Comparison of ENCODE assay signal across 8 mouse cellular contexts in the genomic region with DNA sequence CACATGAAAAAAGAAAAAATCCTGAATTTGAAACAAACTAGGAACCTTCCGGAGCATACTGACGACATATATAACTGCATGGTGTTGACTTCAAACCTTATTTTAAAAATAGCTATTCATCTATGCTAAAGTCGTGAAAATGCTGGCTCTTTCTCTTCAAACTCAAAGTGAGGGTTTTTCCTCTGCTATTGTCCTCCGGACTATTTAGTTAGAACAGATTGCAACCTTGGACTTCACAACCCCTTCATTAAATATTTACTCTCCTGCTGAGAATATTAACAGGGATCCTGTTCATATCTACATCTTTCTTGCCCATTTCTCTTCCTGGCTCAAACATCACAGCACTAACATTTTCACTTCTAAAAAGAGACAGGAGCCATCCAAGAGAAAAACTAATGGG.
DNase-seq lines count a peak whose midpoint lies in the region; ATAC-seq and TF ChIP-seq lines count a peak whose summit lies in the region.

No protein-coding gene starts in this region.

- H3K36me3 ChIP-seq in erythroblast, embryonic 14.5 days (ENCODE audit: control insufficient read depth) = no peaks in the 10 kb centered on the region
- H3K36me3 ChIP-seq in neural tube, embryonic 11.5 days (ENCODE audit: control insufficient read depth, insufficient read depth, low read length) = no peaks in the 10 kb centered on the region
- no peaks in the 10 kb centered on the region for H3K36me3 ChIP-seq in limb, embryonic 14.5 days (ENCODE audit: control insufficient read depth, insufficient read depth, low read length)
- no peaks in the 10 kb centered on the region for H3K36me3 ChIP-seq in stomach, embryonic 14.5 days (ENCODE audit: control insufficient read depth, insufficient read depth, low read length)

- no peaks in the 10 kb centered on the region; the same call in 1 of the 2 replicates for H3K27me3 ChIP-seq in erythroblast, embryonic 14.5 days (ENCODE audit: control insufficient read depth)
- H3K27me3 ChIP-seq in neural tube, embryonic 11.5 days (ENCODE audit: control insufficient read depth, insufficient read depth, low read length) = 0 out of 2 replicates have a peak, but pooled peaks cover 2% of the 10 kb centered on the region
- H3K27me3 ChIP-seq in limb, embryonic 14.5 days (ENCODE audit: control insufficient read depth, insufficient read depth, low read length) = no peaks in the 10 kb centered on the region
- no peaks in the 10 kb centered on the region for H3K27me3 ChIP-seq in stomach, embryonic 14.5 days (ENCODE audit: control insufficient read depth, insufficient read depth, low read length)

- no peak for DNase-seq in neural tube, embryonic 11.5 days (ENCODE audit: low spot score)
- no peak for DNase-seq in neural tube, embryonic 10.5 days (ENCODE audit: extremely low spot score, low spot score)
- no peak for DNase-seq in limb, embryonic 14.5 days (ENCODE audit: low spot score)
- no peak for DNase-seq in left cerebral cortex, adult 9 months (ENCODE audit: low spot score in 2 of 2)

- peak overlapping the region; percentile 68 for H3K4me3 ChIP-seq in erythroblast, embryonic 14.5 days (replicated peaks)
- H3K4me3 ChIP-seq in neural tube, embryonic 11.5 days (ENCODE audit: low read depth, low read length) = peak overlapping the region; percentile 47
- peak overlapping the region; percentile 59 for H3K4me3 ChIP-seq in limb, embryonic 14.5 days (replicated peaks; ENCODE audit: low read length)
- H3K4me3 ChIP-seq in stomach, embryonic 14.5 days (ENCODE audit: low read depth, low read length) = peak overlapping the region; percentile 61

- no peak for TF ChIP-seq POLR2A in limb, embryonic 14.5 days (IDR thresholded peaks at IDR 0.05; ENCODE audit: borderline replicate concordance, extremely low read depth, insufficient read depth, insufficient read length)

- H3K4me1 ChIP-seq in erythroblast, embryonic 14.5 days (ENCODE audit: control insufficient read depth) = peaks cover 17% of the 10 kb centered on the region
- H3K4me1 ChIP-seq in neural tube, embryonic 11.5 days (ENCODE audit: control insufficient read depth, insufficient read depth, low read length) = no peaks in the 10 kb centered on the region
- H3K4me1 ChIP-seq in limb, embryonic 14.5 days (ENCODE audit: control insufficient read depth, insufficient read depth, low read length) = no peaks in the 10 kb centered on the region
- no peaks in the 10 kb centered on the region for H3K4me1 ChIP-seq in stomach, embryonic 14.5 days (ENCODE audit: control insufficient read depth, insufficient read depth, low read length)

- H3K9me3 ChIP-seq in erythroblast, embryonic 14.5 days (ENCODE audit: control insufficient read depth, low read length) = no peaks in the 10 kb centered on the region
- no peaks in the 10 kb centered on the region for H3K9me3 ChIP-seq in neural tube, embryonic 11.5 days (ENCODE audit: control insufficient read depth, low read length)
- H3K9me3 ChIP-seq in limb, embryonic 14.5 days (ENCODE audit: control insufficient read depth, low read length) = no peaks in the 10 kb centered on the region
- no peaks in the 10 kb centered on the region for H3K9me3 ChIP-seq in stomach, embryonic 14.5 days (ENCODE audit: control insufficient read depth, low read depth, low read length)

- peak overlapping the region; percentile 52; the same call in 1 of the 2 replicates for H3K9ac ChIP-seq in neural tube, embryonic 11.5 days (ENCODE audit: low read length)
- H3K9ac ChIP-seq in limb, embryonic 14.5 days (ENCODE audit: low read depth, low read length, severe bottlenecking) = peak overlapping the region; percentile 68
- peak overlapping the region; percentile 41; the same call in 1 of the 2 replicates for H3K9ac ChIP-seq in stomach, embryonic 14.5 days (replicated peaks; ENCODE audit: low read depth, low read length)

- no peak overlapping the region for H3K27ac ChIP-seq in neural tube, embryonic 11.5 days (ENCODE audit: low read depth, low read length)
- H3K27ac ChIP-seq in limb, embryonic 14.5 days (replicated peaks; ENCODE audit: low read depth, low read length) = no peak overlapping the region
- peak overlapping the region; percentile 87; the same call in 1 of the 2 replicates for H3K27ac ChIP-seq in stomach, embryonic 14.5 days (ENCODE audit: low read length)

- peak overlapping the region; percentile 54 for H3K4me2 ChIP-seq in neural tube, embryonic 11.5 days (ENCODE audit: low read depth)
- H3K4me2 ChIP-seq in limb, embryonic 14.5 days (replicated peaks; ENCODE audit: low read depth, low read length, severe bottlenecking) = peak overlapping the region; percentile 61
- peak overlapping the region; percentile 33 for H3K4me2 ChIP-seq in stomach, embryonic 14.5 days (replicated peaks; ENCODE audit: low read depth, low read length)

- no peak for ATAC-seq in erythroblast, adult 5-6 weeks (replicated peaks; ENCODE audit: low FRiP score, poor library complexity, severe bottlenecking)
- no peak for ATAC-seq in neural tube, embryonic 11.5 days (ENCODE audit: insufficient read depth, low FRiP score, low TSS enrichment)
- ATAC-seq in limb, embryonic 14.5 days (ENCODE audit: low FRiP score, low read depth) = no peak
- no peak for ATAC-seq in stomach, embryonic 14.5 days (ENCODE audit: insufficient number of reproducible peaks, insufficient read depth, low FRiP score, low read depth)
- no peak for ATAC-seq in granulocyte monocyte progenitor cell, adult 5-6 weeks (replicated peaks; ENCODE audit: poor library complexity, severe bottlenecking)

- WGBS in neural tube, embryonic 11.5 days = 4% methylated on average over 4 of the region's 4 CpGs
- 3% methylated on average over 4 of the region's 4 CpGs for WGBS in limb, embryonic 14.5 days
- WGBS in stomach, embryonic 14.5 days = 0% methylated on average over 4 of the region's 4 CpGs
